Mouse (Mus musculus) brain, embryonic 14.5 days (tissue): ENCODE data around the gene Tbc1d22b.

Experiments
- CTCF ChIP-seq: fragments of 200-500 bp; IDR thresholded peaks from 2 replicates; pipeline ENCODE4 v1.5.1; 2012; ENCODE audit warnings: inconsistent platforms, mild to moderate bottlenecking, moderate library complexity, borderline replicate concordance; ENCODE audit not compliant: insufficient read depth, insufficient read length; ENCODE audit errors: extremely low read depth
- POLR2A ChIP-seq: fragments of 200-500 bp; IDR thresholded peaks from 2 replicates; pipeline ENCODE4 v1.6.1; 2012; ENCODE audit warnings: mild to moderate bottlenecking, inconsistent platforms, borderline replicate concordance; ENCODE audit not compliant: poor library complexity, insufficient read depth, insufficient read length, severe bottlenecking; ENCODE audit errors: extremely low read depth

GRCm38 (mm10) chr17:29548494-29548893, 1.1 kb upstream of the Tbc1d22b start:
- no peak for TF ChIP-seq CTCF
- TF ChIP-seq POLR2A = no peak
